Mouse (Mus musculus) T-helper 2 cell (primary cell): ENCODE data around the gene Spdye4c.

Experiments used
- in situ Hi-C: fragments of 300-600 bp; cut with MboI, MseI; formaldehyde crosslinking; loops from one replicate; pipeline ENCODE4 v1.15.1; 2025; ENCODE audit warnings: high pct_unique_total_duplicates

Spdye4c gene

GRCm38 (mm10) chr2:128592301-128592700 is 1.3 kb downstream of the Spdye4c start:
- in situ Hi-C loops: no loop called here

DNA sequence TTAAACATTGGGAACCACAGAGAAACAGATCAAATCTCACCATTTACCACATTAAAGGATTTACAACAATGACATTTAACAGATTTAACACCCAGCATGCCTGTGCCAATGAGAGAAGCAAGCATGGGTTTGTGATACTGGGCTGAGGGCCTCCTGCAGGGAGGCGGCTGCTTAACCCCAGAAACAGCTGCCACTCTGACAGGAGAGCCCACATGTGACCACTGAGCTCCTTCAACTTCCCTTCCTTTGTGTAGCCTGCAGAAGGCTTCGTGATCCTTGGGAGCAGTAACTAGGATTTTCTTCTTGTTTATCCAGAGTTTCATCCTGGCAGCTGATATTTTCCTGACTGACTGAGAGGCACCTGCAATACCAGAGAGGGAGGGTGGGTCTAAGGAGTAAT is 10.5 kb downstream of the Spdye4c start:
- in situ Hi-C loops: no loop called here

GRCm38 (mm10) chr2:128609286-128609685 is 18.3 kb downstream of the Spdye4c start:
- in situ Hi-C loops: no loop called here

- in situ Hi-C loops: no loop called here
These were observed 20.2 kb downstream of the Spdye4c start for GRCm38 (mm10) chr2:128611178-128611577.

DNA sequence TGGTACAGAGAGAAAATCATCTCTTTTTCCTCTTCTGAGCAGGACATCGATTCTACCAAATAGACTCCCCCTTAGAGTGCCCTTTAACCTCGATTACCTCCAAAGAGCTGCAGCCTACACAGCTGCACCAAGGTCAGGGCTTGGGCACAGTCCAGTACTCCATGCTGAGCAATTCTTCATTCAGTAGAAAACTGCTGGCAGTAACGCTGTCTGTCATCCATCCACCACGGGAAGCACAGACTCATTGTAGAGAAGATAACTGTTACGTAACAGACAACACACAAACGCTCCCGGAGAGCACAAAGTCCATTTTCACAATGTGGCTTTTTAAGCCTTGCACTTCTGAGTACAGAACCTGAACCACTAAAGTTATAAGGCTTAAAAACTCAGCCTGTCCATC is 21.3 kb downstream of the Spdye4c start:
- in situ Hi-C loops: no loop called here

DNA sequence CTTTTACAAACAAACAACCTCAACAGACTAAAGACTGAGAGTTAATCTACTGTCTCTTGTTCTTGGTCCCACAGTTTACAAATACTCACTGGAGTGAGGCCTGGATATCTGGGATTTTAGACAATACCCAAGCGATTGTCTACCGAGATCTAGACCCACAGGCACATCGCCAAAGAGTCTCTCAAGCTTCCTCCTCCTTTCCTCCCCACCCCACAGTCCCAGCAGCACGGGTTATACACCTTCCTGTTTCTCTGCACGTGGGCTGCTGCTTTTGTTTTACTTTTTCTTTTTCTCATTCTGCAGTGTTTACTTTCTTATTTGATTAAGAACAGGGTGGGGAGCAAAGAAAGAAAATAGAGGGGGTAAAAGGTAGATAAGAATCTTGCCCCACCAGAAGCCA is 22.4 kb downstream of the Spdye4c start:
- in situ Hi-C loops: no loop called here

- in situ Hi-C loops: no loop called here
These were observed 24.4 kb downstream of the Spdye4c start for GRCm38 (mm10) chr2:128615366-128615765.

DNA sequence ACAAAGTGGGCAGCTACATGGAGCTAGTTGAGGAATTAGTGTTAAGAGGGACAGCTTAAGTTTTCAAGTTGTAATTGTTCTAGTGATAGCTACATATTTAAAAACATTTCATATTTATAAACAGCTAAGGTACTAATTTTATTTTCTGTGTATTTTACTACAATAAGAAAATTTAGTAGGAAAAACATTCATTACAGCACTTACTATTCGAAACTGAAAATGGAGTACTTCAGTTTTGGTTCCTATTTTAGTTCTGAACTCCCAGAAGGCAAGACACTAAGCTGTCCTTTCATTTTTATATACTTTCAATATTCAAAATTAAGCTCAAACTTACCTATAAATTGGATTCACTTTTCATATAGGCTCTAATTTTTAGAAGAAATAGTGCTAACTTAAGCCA is 29.6 kb downstream of the Spdye4c start:
- in situ Hi-C loops: no loop called here
